Mouse (Mus musculus): Measurements from ENCODE around the gene Lig4. TPM values are rescaled to one million over a fixed set of nuclear protein-coding genes. Genes with fewer than 3 reads are reported as not detected.

Lig4 gene
- polyA plus RNA-seq, 1 experiment, result 3.6 TPM

- H3K4me1 ChIP-seq (ENCODE audit: control insufficient read depth, insufficient read depth, low read length), result peaks cover 5% of the 10 kb centered on the region; the same call in 1 of the 2 replicates
- H3K27ac ChIP-seq (ENCODE audit: control insufficient read depth, insufficient read depth, low read depth, low read length, poor library complexity), result no peak overlapping the region
- TF ChIP-seq CTCF (IDR thresholded peaks at IDR 0.05; ENCODE audit: control insufficient read depth, insufficient read depth, low read length), result no peak
- TF ChIP-seq POLR2A (IDR thresholded peaks at IDR 0.05; ENCODE audit: borderline replicate concordance, control insufficient read depth, low read depth, low read length), result no peak
- no peak overlapping the region for H3K4me3 ChIP-seq (replicated peaks; ENCODE audit: control insufficient read depth, low read depth, low read length)
These were observed 2.7 kb upstream of the Lig4 start for GRCm38 (mm10) chr8:9980188-9980587.

GRCm38 (mm10) chr8:9979746-9980145 is 2.3 kb upstream of the Lig4 start:
- H3K4me3 ChIP-seq (replicated peaks; ENCODE audit: control insufficient read depth, low read depth, low read length), result no peak overlapping the region
- TF ChIP-seq POLR2A (IDR thresholded peaks at IDR 0.05; ENCODE audit: borderline replicate concordance, control insufficient read depth, low read depth, low read length) (no peak), CTCF (IDR thresholded peaks at IDR 0.05; ENCODE audit: control insufficient read depth, insufficient read depth, low read length) (no peak)
- peaks cover 5% of the 10 kb centered on the region; the same call in 1 of the 2 replicates for H3K4me1 ChIP-seq (ENCODE audit: control insufficient read depth, insufficient read depth, low read length)
- WGBS, result 58% methylated on average over 1 of the region's 1 CpGs
- no peak overlapping the region for H3K27ac ChIP-seq (ENCODE audit: control insufficient read depth, insufficient read depth, low read depth, low read length, poor library complexity)

- Histone ChIP-seq H3K27ac (ENCODE audit: control insufficient read depth, insufficient read depth, low read depth, low read length, poor library complexity) (no peak overlapping the region), H3K4me3 (replicated peaks; ENCODE audit: control insufficient read depth, low read depth, low read length) (peak overlapping the region; percentile 87), H3K4me1 (ENCODE audit: control insufficient read depth, insufficient read depth, low read length) (peaks cover 5% of the 10 kb centered on the region; the same call in 1 of the 2 replicates)
- TF ChIP-seq POLR2A (IDR thresholded peaks at IDR 0.05; ENCODE audit: borderline replicate concordance, control insufficient read depth, low read depth, low read length) (no peak), CTCF (IDR thresholded peaks at IDR 0.05; ENCODE audit: control insufficient read depth, insufficient read depth, low read length) (no peak)
- 51% methylated on average over 18 of the region's 18 CpGs for WGBS
These were observed 1.2 kb upstream of the Lig4 start for GRCm38 (mm10) chr8:9978475-9979230.

GRCm38 (mm10) chr8:9977016-9977415 is 470 bp downstream of the Lig4 start:
- no peak for TF ChIP-seq CTCF (IDR thresholded peaks at IDR 0.05; ENCODE audit: control insufficient read depth, insufficient read depth, low read length)
- TF ChIP-seq POLR2A (IDR thresholded peaks at IDR 0.05; ENCODE audit: borderline replicate concordance, control insufficient read depth, low read depth, low read length), result no peak
- peaks cover 5% of the 10 kb centered on the region; the same call in 1 of the 2 replicates for H3K4me1 ChIP-seq (ENCODE audit: control insufficient read depth, insufficient read depth, low read length)
- 31% methylated on average over 15 of the region's 15 CpGs for WGBS
- peak overlapping the region; percentile 41 for H3K4me3 ChIP-seq (replicated peaks; ENCODE audit: control insufficient read depth, low read depth, low read length)
- no peak overlapping the region for H3K27ac ChIP-seq (ENCODE audit: control insufficient read depth, insufficient read depth, low read depth, low read length, poor library complexity)

- H3K4me1 ChIP-seq (ENCODE audit: control insufficient read depth, insufficient read depth, low read length), result peaks cover 5% of the 10 kb centered on the region; the same call in 1 of the 2 replicates
- peak; percentile 82; the same call in 1 of the 2 replicates for TF ChIP-seq POLR2A (IDR thresholded peaks at IDR 0.05; ENCODE audit: borderline replicate concordance, control insufficient read depth, low read depth, low read length)
- TF ChIP-seq CTCF (IDR thresholded peaks at IDR 0.05; ENCODE audit: control insufficient read depth, insufficient read depth, low read length), result peak; percentile 78
- under 1% methylated on average over 47 of the region's 47 CpGs for WGBS
- peak overlapping the region; percentile 59 for H3K27ac ChIP-seq (ENCODE audit: control insufficient read depth, insufficient read depth, low read depth, low read length, poor library complexity)
- peak overlapping the region; percentile 78 for H3K4me3 ChIP-seq (replicated peaks; ENCODE audit: control insufficient read depth, low read depth, low read length)
These were observed 1.4 kb downstream of the Lig4 start for GRCm38 (mm10) chr8:9975898-9976611.

- TF ChIP-seq CTCF (IDR thresholded peaks at IDR 0.05; ENCODE audit: control insufficient read depth, insufficient read depth, low read length) (no peak), POLR2A (IDR thresholded peaks at IDR 0.05; ENCODE audit: borderline replicate concordance, control insufficient read depth, low read depth, low read length) (no peak)
- 10% methylated on average over 5 of the region's 5 CpGs for WGBS
- Histone ChIP-seq H3K4me1 (ENCODE audit: control insufficient read depth, insufficient read depth, low read length) (peaks cover 5% of the 10 kb centered on the region; the same call in 1 of the 2 replicates), H3K27ac (ENCODE audit: control insufficient read depth, insufficient read depth, low read depth, low read length, poor library complexity) (no peak overlapping the region), H3K4me3 (replicated peaks; ENCODE audit: control insufficient read depth, low read depth, low read length) (peak overlapping the region; percentile 11)
These were observed 2.2 kb downstream of the Lig4 start for GRCm38 (mm10) chr8:9975276-9975675.

- 88% methylated on average over 9 of the region's 9 CpGs for WGBS
- Histone ChIP-seq H3K4me3 (replicated peaks; ENCODE audit: control insufficient read depth, low read depth, low read length) (no peak overlapping the region), H3K4me1 (ENCODE audit: control insufficient read depth, insufficient read depth, low read length) (no peaks in the 10 kb centered on the region), H3K27ac (ENCODE audit: control insufficient read depth, insufficient read depth, low read depth, low read length, poor library complexity) (no peak overlapping the region)
- TF ChIP-seq POLR2A (IDR thresholded peaks at IDR 0.05; ENCODE audit: borderline replicate concordance, control insufficient read depth, low read depth, low read length) (no peak), CTCF (IDR thresholded peaks at IDR 0.05; ENCODE audit: control insufficient read depth, insufficient read depth, low read length) (no peak)
These were observed 5.6 kb downstream of the Lig4 start for GRCm38 (mm10) chr8:9971866-9972265.

- WGBS, result 93% methylated on average over 2 of the region's 2 CpGs
- no peak overlapping the region for H3K27ac ChIP-seq (ENCODE audit: control insufficient read depth, insufficient read depth, low read depth, low read length, poor library complexity)
- TF ChIP-seq POLR2A (IDR thresholded peaks at IDR 0.05; ENCODE audit: borderline replicate concordance, control insufficient read depth, low read depth, low read length) (no peak), CTCF (IDR thresholded peaks at IDR 0.05; ENCODE audit: control insufficient read depth, insufficient read depth, low read length) (no peak)
- no peak overlapping the region for H3K4me3 ChIP-seq (replicated peaks; ENCODE audit: control insufficient read depth, low read depth, low read length)
- no peaks in the 10 kb centered on the region for H3K4me1 ChIP-seq (ENCODE audit: control insufficient read depth, insufficient read depth, low read length)
These were observed 17.6 kb downstream of the Lig4 start for GRCm38 (mm10) chr8:9959919-9960318.

Data from bone marrow, adult 2 months (tissue).